Mouse (Mus musculus) myocyte (in vitro differentiated cells): ENCODE measurements at regions not wholly inside any gene's neighbourhood (a gene's known extent, or its start where the extent isn't known, plus 50 kb on each side); places are given as distances from the start of the nearest gene placed in this dataset.

ENCODE experiments used
- CEBPB ChIP-seq: IDR thresholded peaks from 2 replicates; pipeline ENCODE4 v1.6.1; 2011; ENCODE audit warnings: mild to moderate bottlenecking, moderate library complexity; ENCODE audit not compliant: poor library complexity, insufficient read depth, severe bottlenecking
- E2F4 ChIP-seq: IDR thresholded peaks from one replicate; pipeline ENCODE4 v1.6.1; 2011; ENCODE audit warnings: mild to moderate bottlenecking, control low read depth, moderate library complexity; ENCODE audit not compliant: insufficient read depth
- MAX ChIP-seq: IDR thresholded peaks from one replicate; pipeline ENCODE4 v1.6.1; 2011; ENCODE audit warnings: low read depth, mild to moderate bottlenecking, control low read depth
- MYOD1 ChIP-seq, 3 experiments: IDR thresholded peaks; one replicate each; pipeline ENCODE4 v1.6.1; 2011; ENCODE audit warnings: control low read depth in 2 of 3, low read depth in 2 of 3, mild to moderate bottlenecking in 2 of 3, moderate library complexity in 1 of 3; ENCODE audit not compliant: insufficient read length in 2 of 3, control insufficient read depth in 1 of 3
- MYOG ChIP-seq, 3 experiments: IDR thresholded peaks; one replicate each; pipeline ENCODE4 v1.6.1; 2011; ENCODE audit warnings: control low read depth in 2 of 3, low read depth in 2 of 3, mild to moderate bottlenecking in 2 of 3; ENCODE audit not compliant: insufficient read length in 2 of 3, control insufficient read depth in 1 of 3, insufficient read depth in 1 of 3
- POLR2A ChIP-seq: IDR thresholded peaks from one replicate; pipeline ENCODE4 v1.6.1; 2011; ENCODE audit warnings: low read depth, mild to moderate bottlenecking, control low read depth, moderate library complexity; ENCODE audit not compliant: insufficient read length
- POLR2AphosphoS2 ChIP-seq: IDR thresholded peaks from one replicate; pipeline ENCODE4 v1.6.1; 2011; ENCODE audit warnings: low read depth, control low read depth; ENCODE audit not compliant: insufficient read length
- REST ChIP-seq: IDR thresholded peaks from one replicate; pipeline ENCODE4 v1.6.1; 2011; ENCODE audit warnings: mild to moderate bottlenecking, control low read depth, moderate library complexity; ENCODE audit not compliant: insufficient read depth, insufficient read length
- TCF12 ChIP-seq: IDR thresholded peaks from one replicate; pipeline ENCODE4 v1.6.1; 2011; ENCODE audit warnings: mild to moderate bottlenecking, control low read depth; ENCODE audit not compliant: poor library complexity, insufficient read depth, severe bottlenecking
- TCF3 ChIP-seq: IDR thresholded peaks from one replicate; pipeline ENCODE4 v1.6.1; 2011; ENCODE audit warnings: low read depth, control low read depth; ENCODE audit not compliant: insufficient read length
- USF1 ChIP-seq: IDR thresholded peaks from one replicate; pipeline ENCODE4 v1.6.1; 2011; ENCODE audit warnings: low read depth, mild to moderate bottlenecking, control low read depth, moderate library complexity

DNA sequence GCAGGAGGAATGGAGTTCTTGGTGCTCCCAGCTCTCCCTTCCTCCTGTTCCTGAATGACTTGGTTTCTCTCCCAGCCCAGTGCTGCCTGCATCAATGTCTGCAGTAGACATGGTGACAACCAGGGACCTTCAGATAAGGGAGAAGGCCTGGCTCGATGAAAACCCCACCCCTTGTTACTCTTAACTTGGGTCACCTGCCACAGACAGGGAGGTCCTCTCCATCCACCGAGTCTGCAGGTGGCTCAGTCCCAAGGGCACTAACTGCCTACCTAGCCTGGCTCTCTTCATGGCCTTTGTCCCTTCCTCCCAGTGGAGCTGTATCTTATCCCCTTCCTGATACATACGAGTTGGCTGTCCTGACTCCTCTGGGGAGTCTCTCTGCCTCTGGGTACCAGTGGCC, 51.8 kb upstream of the Ier5l start:
- TF ChIP-seq POLR2A (no peak), MYOD1 (IDR thresholded peaks at IDR 0.05; ENCODE audit: control insufficient read depth in 1 of 3, insufficient read length in 2 of 3, low read depth in 2 of 3) (no peak), REST (no peak), E2F4 (no peak), POLR2AphosphoS2 (no peak), TCF12 (no peak), TCF3 (no peak), MAX (no peak), USF1 (no peak), MYOG (IDR thresholded peaks at IDR 0.05; ENCODE audit: control insufficient read depth in 1 of 3, insufficient read depth in 1 of 3, insufficient read length in 2 of 3, low read depth in 2 of 3) (no peak), CEBPB (no peak)
